Mouse (Mus musculus) neutrophil, adult 65 days (primary cell): ENCODE measurements around the gene Hist1h2bc. TPM values are rescaled to one million over a fixed set of nuclear protein-coding genes. Genes with fewer than 3 reads are reported as not detected.

ENCODE experiments used
- total RNA-seq: library from RNA; stranded (reverse); gene quantifications from 2 replicates; pipeline ENCODE4 v1.2.4, GENCODE M21; 2023

Gene Hist1h2bc
- total RNA-seq = 85.6 and 87.8 TPM in 2 replicates

GRCm38 (mm10) chr13:23683755-23684281 is at the start of gene Hist1h2bc, which contains the start of gene Hist1h2ac:
TSS of gene Hist1h2bc (plus strand) at chr13:23684199.
TSS of gene Hist1h2ac (minus strand) at chr13:23683948.

DNA sequence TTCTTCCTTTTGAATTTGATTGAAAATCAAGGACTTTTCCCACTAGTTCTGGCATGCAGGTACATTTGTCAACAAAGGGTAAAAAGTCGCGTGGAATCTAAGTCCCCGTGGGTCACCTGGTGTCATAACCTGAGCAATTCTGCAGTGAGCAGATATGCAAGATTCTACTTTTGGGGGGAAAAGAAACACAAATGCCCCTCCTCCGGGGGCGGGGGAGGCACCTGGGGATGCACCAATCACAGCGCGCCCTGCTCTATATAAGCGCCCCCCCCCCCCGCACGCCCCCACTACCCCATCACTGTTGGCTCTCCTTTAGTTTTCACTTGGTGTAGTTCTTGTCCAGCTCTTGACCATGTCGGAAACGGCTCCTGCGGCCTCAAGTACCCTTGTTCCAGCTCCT is 11.5 kb downstream of the Hist1h2bc start, which contains the start of gene Hist1h1t:
Hist1h1t (plus strand) TSS at position 301 of the 400 bp plus-strand sequence.

GRCm38 (mm10) chr13:23698300-23698693 is 14.3 kb downstream of the Hist1h2bc start, which contains the start of gene Hist1h4c:
TSS of gene Hist1h4c (minus strand) at chr13:23698454.

DNA sequence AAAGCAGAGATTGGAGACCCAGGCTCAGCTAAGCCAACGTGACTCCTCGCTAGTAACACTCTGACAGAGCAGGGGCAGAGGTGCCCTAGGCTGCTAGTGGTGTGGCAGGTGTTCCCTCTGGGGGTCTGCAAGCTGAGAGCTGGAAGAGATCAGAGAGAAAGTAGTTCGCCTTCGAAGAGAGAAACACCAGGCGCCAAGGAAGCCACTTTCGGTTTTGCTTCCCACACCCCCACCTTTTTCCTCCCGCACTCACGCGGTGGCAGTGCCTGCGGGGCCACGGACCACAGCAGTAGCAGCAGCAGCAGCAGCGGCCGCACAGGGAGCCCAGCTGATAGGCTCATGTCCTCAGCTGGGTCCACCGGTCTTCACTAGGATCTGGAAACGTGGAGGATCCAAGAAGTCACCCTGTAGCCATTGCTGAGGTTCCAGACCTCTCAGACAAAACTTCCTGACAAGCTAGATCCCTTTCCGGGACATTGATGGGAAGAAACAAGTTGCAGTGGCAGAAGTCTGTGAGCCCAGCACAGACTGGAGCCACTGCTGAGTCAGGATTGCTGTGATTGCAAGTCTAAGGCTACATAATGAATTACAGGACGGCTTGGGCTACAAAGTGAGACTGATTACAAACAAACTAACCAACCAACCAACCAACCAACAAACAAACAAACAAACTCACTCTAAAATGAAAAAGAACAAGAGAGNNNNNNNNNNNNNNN is 26.5 kb downstream of the Hist1h2bc start, which contains the start of gene Hfe:
Hfe (minus strand) TSS at position 481 of the 716 bp plus-strand sequence.

DNA sequence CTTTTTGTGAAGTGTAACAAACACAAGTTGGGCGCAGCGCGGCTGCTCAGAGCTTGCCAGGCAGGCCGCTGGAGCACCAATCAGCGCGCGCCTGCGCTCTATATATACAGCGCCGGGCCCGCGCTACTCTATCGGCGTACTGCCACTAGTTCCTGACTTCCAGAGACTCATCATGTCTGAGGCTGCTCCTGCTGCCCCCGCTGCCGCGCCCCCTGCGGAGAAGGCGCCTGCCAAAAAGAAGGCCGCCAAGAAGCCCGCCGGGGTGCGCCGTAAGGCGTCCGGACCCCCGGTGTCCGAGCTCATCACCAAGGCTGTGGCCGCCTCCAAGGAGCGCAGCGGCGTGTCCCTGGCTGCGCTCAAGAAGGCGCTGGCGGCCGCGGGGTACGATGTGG is 54.7 kb downstream of the Hist1h2bc start, which contains the start of gene Hist1h1c:
Hist1h1c (plus strand) TSS at position 132 of the 392 bp plus-strand sequence.

Other genes starting within 250 kb of the Hist1h2bc start
- gene Btn1a1, start 218.3 kb upstream of the Hist1h2bc start, total RNA-seq = not detected in 2 replicates
- not detected in 2 replicates for gene Btn2a2, start 195.3 kb upstream of the Hist1h2bc start, total RNA-seq
- gene Hist1h4h, start 153.1 kb upstream of the Hist1h2bc start, total RNA-seq = 492 and 1,085 TPM in 2 replicates
- gene Hist1h2af, start 150.3 kb upstream of the Hist1h2bc start, total RNA-seq = 675 and 802 TPM in 2 replicates
- gene Hist1h3g, start 148.8 kb upstream of the Hist1h2bc start, total RNA-seq = 96.3 and 179 TPM in 2 replicates
- gene Hist1h2bh, start 140.8 kb upstream of the Hist1h2bc start, total RNA-seq = 54.8 and 79.6 TPM in 2 replicates
- gene Hist1h3f, start 140.1 kb upstream of the Hist1h2bc start, total RNA-seq = 164 and 316 TPM in 2 replicates
- 1,320 and 1,633 TPM in 2 replicates for gene Hist1h4f, start 132.6 kb upstream of the Hist1h2bc start, total RNA-seq
- gene Hist1h1d, start 130.9 kb upstream of the Hist1h2bc start, total RNA-seq = 65.0 and 74.8 TPM in 2 replicates
- gene Hist1h3e, start 121.8 kb upstream of the Hist1h2bc start, total RNA-seq = 389 and 653 TPM in 2 replicates
- 112 and 128 TPM in 2 replicates for gene Hist1h2ae, start 113.0 kb upstream of the Hist1h2bc start, total RNA-seq
- gene Hist1h2bg, start 112.8 kb upstream of the Hist1h2bc start, total RNA-seq = 877 and 1,185 TPM in 2 replicates
- 501 and 811 TPM in 2 replicates for gene Hist1h2bf, start 110.0 kb upstream of the Hist1h2bc start, total RNA-seq
- 41.5 and 76.0 TPM in 2 replicates for gene Hist1h2ad, start 109.8 kb upstream of the Hist1h2bc start, total RNA-seq
- gene Hist1h3d, start 108.4 kb upstream of the Hist1h2bc start, total RNA-seq = 49.0 and 98.9 TPM in 2 replicates
- gene Hist1h4d, start 102.6 kb upstream of the Hist1h2bc start, total RNA-seq = 447 and 512 TPM in 2 replicates
- 59.1 and 80.7 TPM in 2 replicates for gene Hist1h2be, start 63.1 kb upstream of the Hist1h2bc start, total RNA-seq
- gene Hist1h1e, start 61.6 kb upstream of the Hist1h2bc start, total RNA-seq = 628 and 671 TPM in 2 replicates
- 21.4 and 34.7 TPM in 2 replicates for gene Hist1h2ac, start 251 bp upstream of the Hist1h2bc start, total RNA-seq
- gene Hist1h1t, start 11.6 kb downstream of the Hist1h2bc start, total RNA-seq = 0.75 TPM in 1 of 2 replicates, not detected in the other
- gene Hist1h4c, start 14.3 kb downstream of the Hist1h2bc start, total RNA-seq = 147 and 286 TPM in 2 replicates
- gene Hfe, start 26.7 kb downstream of the Hist1h2bc start, total RNA-seq = 2.0 and 2.2 TPM in 2 replicates
- gene Hist1h1c, start 54.6 kb downstream of the Hist1h2bc start, total RNA-seq = 1,418 and 1,573 TPM in 2 replicates
- 379 and 485 TPM in 2 replicates for gene Hist1h3c, start 61.4 kb downstream of the Hist1h2bc start, total RNA-seq
- 566 and 573 TPM in 2 replicates for gene Hist1h2bb, start 62.5 kb downstream of the Hist1h2bc start, total RNA-seq
- 470 and 881 TPM in 2 replicates for gene Hist1h2ab, start 66.9 kb downstream of the Hist1h2bc start, total RNA-seq
- gene Hist1h3b, start 68.1 kb downstream of the Hist1h2bc start, total RNA-seq = 584 and 951 TPM in 2 replicates
- gene Hist1h4b, start 72.8 kb downstream of the Hist1h2bc start, total RNA-seq = 196 and 310 TPM in 2 replicates
- 278 and 356 TPM in 2 replicates for gene Hist1h4a, start 77.0 kb downstream of the Hist1h2bc start, total RNA-seq
- gene Hist1h3a, start 78.2 kb downstream of the Hist1h2bc start, total RNA-seq = 546 and 576 TPM in 2 replicates
- gene Hist1h1a, start 79.5 kb downstream of the Hist1h2bc start, total RNA-seq = 193 and 241 TPM in 2 replicates
- gene Trim38, start 85.7 kb downstream of the Hist1h2bc start, total RNA-seq = not detected in 2 replicates
- gene Slc17a2, start 122.8 kb downstream of the Hist1h2bc start, total RNA-seq = not detected in 2 replicates
- gene Slc17a3, start 155.2 kb downstream of the Hist1h2bc start, total RNA-seq = not detected in 2 replicates
- gene Slc17a1, start 183.6 kb downstream of the Hist1h2bc start, total RNA-seq = not detected in 2 replicates
- not detected in 2 replicates for gene Slc17a4, start 230.8 kb downstream of the Hist1h2bc start, total RNA-seq
- gene Hist1h2ba, start 250.0 kb downstream of the Hist1h2bc start, total RNA-seq = not detected in 2 replicates